ENCODE assay signal across 28 mouse cellular contexts in genomic region chr16:11365626-11366025, GRCm38 (mm10). TPM values are rescaled to one million over a fixed set of nuclear protein-coding genes. Genes with fewer than 3 reads are reported as not detected.
A peak's percentile ranks its signal among the peaks of the same experiment; 100 is the strongest.
DNase-seq lines count a peak whose midpoint lies in the region; ATAC-seq and TF ChIP-seq lines count a peak whose summit lies in the region.
"Had no signal": no experiment of that assay in that cellular context is flagged by ENCODE, and none has a peak within 500 bp of the region (broad histone marks: within the 10 kb centered on the region; RNA-seq: fewer than 3 reads in every experiment).

No protein-coding gene starts in this region.

- peak; percentile 72 for DNase-seq in Muller cell, postnatal 12 days (ENCODE audit: inconsistent ontology term)
- peak; percentile 84 to 95 for DNase-seq in kidney, postnatal 36 days
- no peak for DNase-seq in gastrocnemius, adult 2 months
- DNase-seq in right cerebral cortex, postnatal 14 days: no peak
- no peak for DNase-seq in cerebellum, adult 11-12 months
- no peak for DNase-seq in thymus, adult 18-20 months
- DNase-seq: B cell, adult 2 months; cerebellum, adult 9-10 months; heart, adult 18-20 months; heart, postnatal 4 days; liver, postnatal 0 days; lung, postnatal 10 days; thymus, postnatal 36 days had no signal

- H3K4me2 ChIP-seq in embryonic facial prominence, embryonic 15.5 days (replicated peaks): no peak overlapping the region
- no peak overlapping the region for H3K4me2 ChIP-seq in kidney, embryonic 14.5 days (replicated peaks; ENCODE audit: low read depth, low read length)
- H3K4me2 ChIP-seq: embryonic facial prominence, embryonic 12.5 days; heart, embryonic 13.5 days; midbrain, embryonic 12.5 days; neural tube, embryonic 13.5 days had no signal

- H3K4me3 ChIP-seq in embryonic facial prominence, embryonic 15.5 days (replicated peaks): no peak overlapping the region
- H3K4me3 ChIP-seq in kidney, embryonic 14.5 days (ENCODE audit: low read length): no peak overlapping the region
- no peak overlapping the region for H3K4me3 ChIP-seq in gastrocnemius, adult 2 months
- H3K4me3 ChIP-seq: embryonic facial prominence, embryonic 12.5 days; forebrain, embryonic 10.5 days; heart, embryonic 13.5 days; midbrain, embryonic 12.5 days; neural tube, embryonic 13.5 days had no signal

- no peak for TF ChIP-seq CTCF in gastrocnemius, adult 2 months (IDR thresholded peaks at IDR 0.05)

- no peaks in the 10 kb centered on the region for H3K36me3 ChIP-seq in embryonic facial prominence, embryonic 15.5 days
- peaks cover 2% of the 10 kb centered on the region; the same call in 1 of the 2 replicates for H3K36me3 ChIP-seq in kidney, embryonic 14.5 days (ENCODE audit: control insufficient read depth, insufficient read depth, low read length)
- H3K36me3 ChIP-seq: embryonic facial prominence, embryonic 12.5 days; forebrain, embryonic 10.5 days; heart, embryonic 13.5 days; midbrain, embryonic 12.5 days had no signal

- H3K9ac ChIP-seq in embryonic facial prominence, embryonic 15.5 days: no peak overlapping the region
- H3K9ac ChIP-seq in kidney, embryonic 14.5 days (ENCODE audit: low read depth, low read length): no peak overlapping the region
- H3K9ac ChIP-seq: embryonic facial prominence, embryonic 12.5 days; heart, embryonic 13.5 days; liver, postnatal 0 days; midbrain, embryonic 12.5 days; neural tube, embryonic 13.5 days had no signal

- no peaks in the 10 kb centered on the region for H3K27me3 ChIP-seq in embryonic facial prominence, embryonic 15.5 days
- no peaks in the 10 kb centered on the region for H3K27me3 ChIP-seq in kidney, embryonic 14.5 days (ENCODE audit: control insufficient read depth, insufficient read depth, low read length)
- H3K27me3 ChIP-seq: embryonic facial prominence, embryonic 12.5 days; heart, embryonic 13.5 days; midbrain, embryonic 12.5 days; neural tube, embryonic 13.5 days had no signal

- peaks cover 14% of the 10 kb centered on the region for H3K4me1 ChIP-seq in embryonic facial prominence, embryonic 15.5 days
- H3K4me1 ChIP-seq in kidney, embryonic 14.5 days (ENCODE audit: control insufficient read depth, insufficient read depth, low read length): peaks cover 6% of the 10 kb centered on the region; the same call in 1 of the 2 replicates

- H3K27ac ChIP-seq in embryonic facial prominence, embryonic 15.5 days (replicated peaks): 0 out of 2 replicates have a peak overlapping the region, but pooled peaks have one; percentile 13
- peak overlapping the region; percentile 21; the same call in 1 of the 2 replicates for H3K27ac ChIP-seq in kidney, embryonic 14.5 days (ENCODE audit: low read depth, low read length)
- H3K27ac ChIP-seq in gastrocnemius, adult 2 months: no peak overlapping the region
- H3K27ac ChIP-seq: embryonic facial prominence, embryonic 12.5 days; forebrain, embryonic 10.5 days; heart, embryonic 13.5 days; hindbrain, postnatal 0 days; midbrain, embryonic 12.5 days; neural tube, embryonic 13.5 days had no signal

- no peak; the same call in 1 of the 2 replicates for ATAC-seq in embryonic facial prominence, embryonic 15.5 days (ENCODE audit: insufficient number of reproducible peaks, low FRiP score, low TSS enrichment, low read depth)
- ATAC-seq in kidney, embryonic 14.5 days (ENCODE audit: low FRiP score, low TSS enrichment): peak; percentile 79; the same call in 1 of the 2 replicates
- ATAC-seq: hindbrain, postnatal 0 days; liver, postnatal 0 days had no signal

- WGBS in embryonic facial prominence, embryonic 15.5 days: 55% methylated on average over 5 of the region's 5 CpGs
- WGBS in kidney, embryonic 14.5 days: 34% methylated on average over 5 of the region's 5 CpGs

- H3K9me3 ChIP-seq in embryonic facial prominence, embryonic 15.5 days (replicated peaks): no peaks in the 10 kb centered on the region
- no peaks in the 10 kb centered on the region for H3K9me3 ChIP-seq in kidney, embryonic 14.5 days (ENCODE audit: control insufficient read depth, low read length)
- H3K9me3 ChIP-seq: embryonic facial prominence, embryonic 12.5 days; forebrain, embryonic 10.5 days; heart, embryonic 13.5 days; midbrain, embryonic 12.5 days; neural tube, embryonic 13.5 days had no signal

- intact Hi-C loops in gastrocnemius, adult 2 months (cut with DNase I): no loop called here

RNA-seq across cellular contexts. Expression of gene Snx29, which starts 42.9 kb away (rescaled TPM):
- 14.2 and 15.1 TPM in 2 replicates for polyA plus RNA-seq in embryonic facial prominence, embryonic 15.5 days (2015; fragmentation: Nextera tagmentation; extraction: Ambion mirVana)
- polyA plus RNA-seq in kidney, embryonic 14.5 days (2014; fragmentation: Nextera tagmentation; extraction: Ambion mirVana): 8.6 and 17.7 TPM in 2 replicates
- total RNA-seq in gastrocnemius, adult 2 months (2021): 10 to 100 TPM in 1 of 2 experiments, 1 to 10 TPM in 1; 9.6 to 11.6 TPM

RNA-seq across cellular contexts. Expression of gene Tnfrsf17, which starts 52.0 kb away (rescaled TPM):
- polyA plus RNA-seq in embryonic facial prominence, embryonic 15.5 days (2015; fragmentation: Nextera tagmentation; extraction: Ambion mirVana): not detected in 2 replicates
- polyA plus RNA-seq in kidney, embryonic 14.5 days (2014; fragmentation: Nextera tagmentation; extraction: Ambion mirVana): not detected in 2 replicates
- total RNA-seq in gastrocnemius, adult 2 months (2021): not detected
- total RNA-seq: adrenal gland, adult 18-20 months; adrenal gland, postnatal 4 days; common myeloid progenitor, adult 5-6 weeks; gastrocnemius, adult 8-10 months; heart, adult 18-20 months; heart, postnatal 4 days; layer of hippocampus, postnatal 14 days; liver, adult 2 months; megakaryocyte progenitor cell, adult 5-6 weeks had no signal
- polyA plus RNA-seq: embryonic facial prominence, embryonic 12.5 days; forebrain, embryonic 10.5 days; heart, embryonic 13.5 days; hindbrain, postnatal 0 days; liver, adult 2 months; liver, postnatal 0 days; midbrain, embryonic 12.5 days had no signal

Comparison
In these comparisons a context has a peak if more than half of its experiments do, and no peak if none do; other contexts are left out.
1. DNase-seq: peak in Muller cell, postnatal 12 days (single experiment) and kidney, postnatal 36 days (2 of 2); none in gastrocnemius, adult 2 months (single experiment), right cerebral cortex, postnatal 14 days (single experiment), cerebellum, adult 11-12 months (single experiment) and thymus, adult 18-20 months (0 of 2).